Mouse (Mus musculus) myocyte (in vitro differentiated cells): ENCODE measurements around the gene C530008M17Rik. TPM values are rescaled to one million over a fixed set of nuclear protein-coding genes. Genes with fewer than 3 reads are reported as not detected.

Source experiments
- H3K27me3 ChIP-seq: one replicate; pipeline ENCODE4 v1.6.1; 2011; ENCODE audit not compliant: control insufficient read depth, insufficient read depth, insufficient read length
- H3K36me3 ChIP-seq: one replicate; pipeline ENCODE4 v1.6.1; 2011; ENCODE audit not compliant: control insufficient read depth, insufficient read depth
- H3K4me2 ChIP-seq: one replicate; pipeline ENCODE4 v1.6.1; 2011; ENCODE audit warnings: low read depth, control low read depth
- H3K4me3 ChIP-seq: one replicate; pipeline ENCODE4 v1.5.1; 2011; ENCODE audit warnings: mild to moderate bottlenecking, control low read depth, moderate library complexity
- H3K79me2 ChIP-seq: one replicate; pipeline ENCODE4 v1.6.1; 2011; ENCODE audit not compliant: control insufficient read depth, insufficient read depth
- H3ac ChIP-seq: one replicate; pipeline ENCODE4 v1.6.1; 2011; ENCODE audit not compliant: control insufficient read depth, insufficient read length
- CEBPB ChIP-seq: IDR thresholded peaks from 2 replicates; pipeline ENCODE4 v1.6.1; 2011; ENCODE audit warnings: mild to moderate bottlenecking, moderate library complexity; ENCODE audit not compliant: poor library complexity, insufficient read depth, severe bottlenecking
- E2F4 ChIP-seq: IDR thresholded peaks from one replicate; pipeline ENCODE4 v1.6.1; 2011; ENCODE audit warnings: mild to moderate bottlenecking, control low read depth, moderate library complexity; ENCODE audit not compliant: insufficient read depth
- MAX ChIP-seq: IDR thresholded peaks from one replicate; pipeline ENCODE4 v1.6.1; 2011; ENCODE audit warnings: low read depth, mild to moderate bottlenecking, control low read depth
- MYOD1 ChIP-seq, 3 experiments: IDR thresholded peaks; one replicate each; pipeline ENCODE4 v1.6.1; 2011; ENCODE audit warnings: control low read depth in 2 of 3, low read depth in 2 of 3, mild to moderate bottlenecking in 2 of 3, moderate library complexity in 1 of 3; ENCODE audit not compliant: insufficient read length in 2 of 3, control insufficient read depth in 1 of 3
- MYOG ChIP-seq, 3 experiments: IDR thresholded peaks; one replicate each; pipeline ENCODE4 v1.6.1; 2011; ENCODE audit warnings: control low read depth in 2 of 3, low read depth in 2 of 3, mild to moderate bottlenecking in 2 of 3; ENCODE audit not compliant: insufficient read length in 2 of 3, control insufficient read depth in 1 of 3, insufficient read depth in 1 of 3
- POLR2A ChIP-seq: IDR thresholded peaks from one replicate; pipeline ENCODE4 v1.6.1; 2011; ENCODE audit warnings: low read depth, mild to moderate bottlenecking, control low read depth, moderate library complexity; ENCODE audit not compliant: insufficient read length
- POLR2AphosphoS2 ChIP-seq: IDR thresholded peaks from one replicate; pipeline ENCODE4 v1.6.1; 2011; ENCODE audit warnings: low read depth, control low read depth; ENCODE audit not compliant: insufficient read length
- REST ChIP-seq: IDR thresholded peaks from one replicate; pipeline ENCODE4 v1.6.1; 2011; ENCODE audit warnings: mild to moderate bottlenecking, control low read depth, moderate library complexity; ENCODE audit not compliant: insufficient read depth, insufficient read length
- SRF ChIP-seq: IDR thresholded peaks from one replicate; pipeline ENCODE4 v1.6.1; 2011; ENCODE audit warnings: low read depth; ENCODE audit not compliant: control insufficient read depth, insufficient read length
- TCF12 ChIP-seq: IDR thresholded peaks from one replicate; pipeline ENCODE4 v1.6.1; 2011; ENCODE audit warnings: mild to moderate bottlenecking, control low read depth; ENCODE audit not compliant: poor library complexity, insufficient read depth, severe bottlenecking
- TCF3 ChIP-seq: IDR thresholded peaks from one replicate; pipeline ENCODE4 v1.6.1; 2011; ENCODE audit warnings: low read depth, control low read depth; ENCODE audit not compliant: insufficient read length
- USF1 ChIP-seq: IDR thresholded peaks from one replicate; pipeline ENCODE4 v1.6.1; 2011; ENCODE audit warnings: low read depth, mild to moderate bottlenecking, control low read depth, moderate library complexity
- polyA plus RNA-seq: library from polyadenylated mRNA; unstranded; fragments of >200 nt; fragmentation: generic; extraction: Trizol; gene quantifications from one replicate; pipeline ENCODE4 v1.2.1, GENCODE M21; 2012; ENCODE audit warnings: missing spikeins

C530008M17Rik gene
- 0.94 TPM for polyA plus RNA-seq

DNA sequence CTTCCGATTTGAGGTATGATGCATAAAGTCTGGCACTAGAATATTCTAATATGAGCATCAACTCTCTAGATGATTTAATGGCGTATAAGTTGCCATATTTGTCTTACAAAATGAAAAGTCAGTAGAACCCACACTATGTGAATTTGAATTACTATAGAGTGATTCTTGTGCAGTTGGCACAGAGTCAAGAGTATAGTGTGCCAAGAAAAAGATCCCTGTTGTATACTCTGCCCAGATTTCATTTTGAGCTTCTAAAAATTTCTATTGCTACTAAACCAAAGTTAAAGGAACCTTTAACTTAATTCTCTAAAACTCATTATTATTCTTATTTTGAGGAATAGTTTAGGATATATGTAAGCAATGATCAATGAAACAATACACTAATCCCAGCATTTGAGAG lies at the start of gene C530008M17Rik:
TSS of gene C530008M17Rik (plus strand) at position 301 of the 400 bp plus-strand sequence.
- Histone ChIP-seq H3ac (peak within 1 kb of the TSS; percentile 14), H3K4me3 (peak within 1 kb of the TSS; percentile 28), H3K27me3 (no peaks in the 10 kb centered on the region), H3K4me2 (peak within 1 kb of the TSS; percentile 89), H3K79me2 (no peaks in the 10 kb centered on the region), H3K36me3 (no peaks in the 10 kb centered on the region)
- no peak for TF ChIP-seq CEBPB

DNA sequence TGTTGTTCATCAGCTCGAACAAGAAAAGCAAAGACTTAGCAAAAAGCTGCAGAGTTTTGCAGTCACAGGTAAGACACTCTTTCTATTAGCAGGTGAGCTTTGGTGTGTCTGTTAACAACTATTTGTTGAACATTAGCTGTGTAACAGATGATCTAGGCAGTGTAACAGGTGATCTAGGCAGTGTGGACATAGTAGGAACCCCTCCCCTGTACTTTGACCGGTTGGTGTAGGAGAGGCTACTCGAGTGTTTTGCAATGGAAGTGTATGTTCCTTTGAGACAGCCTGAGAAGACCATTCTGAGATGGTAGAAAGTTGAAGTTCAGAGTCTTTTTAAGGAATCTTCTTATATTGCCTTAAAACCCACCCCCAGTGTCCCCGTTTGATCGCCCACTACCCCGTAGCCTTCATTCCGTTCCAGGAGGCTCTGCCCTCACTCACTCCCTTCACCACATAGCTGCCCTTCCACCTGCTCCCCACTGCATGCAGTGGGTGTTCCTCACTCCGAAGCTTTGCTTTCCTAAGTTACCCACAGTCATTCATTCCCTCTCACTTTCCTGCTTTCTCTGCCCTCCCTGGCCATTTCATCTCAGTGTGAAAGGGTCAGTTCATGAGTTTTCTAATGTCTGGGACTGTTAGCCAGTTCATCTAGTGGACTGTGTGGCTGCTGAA lies 46.5 kb upstream of the C530008M17Rik start:
- H3ac ChIP-seq, result no peak overlapping the region
- no peak overlapping the region for H3K4me3 ChIP-seq
- H3K27me3 ChIP-seq, result no peaks in the 10 kb centered on the region
- no peak overlapping the region for H3K4me2 ChIP-seq
- TF ChIP-seq POLR2A (no peak), TCF3 (no peak), TCF12 (no peak), SRF (no peak), USF1 (no peak), E2F4 (no peak), MYOG (IDR thresholded peaks at IDR 0.05; ENCODE audit: control insufficient read depth in 1 of 3, insufficient read depth in 1 of 3, insufficient read length in 2 of 3, low read depth in 2 of 3) (no peak), REST (no peak), CEBPB (no peak), MYOD1 (IDR thresholded peaks at IDR 0.05; ENCODE audit: control insufficient read depth in 1 of 3, insufficient read length in 2 of 3, low read depth in 2 of 3) (no peak), MAX (no peak), POLR2AphosphoS2 (no peak)
- H3K36me3 ChIP-seq, result peaks cover 26% of the 10 kb centered on the region
- no peaks in the 10 kb centered on the region for H3K79me2 ChIP-seq

DNA sequence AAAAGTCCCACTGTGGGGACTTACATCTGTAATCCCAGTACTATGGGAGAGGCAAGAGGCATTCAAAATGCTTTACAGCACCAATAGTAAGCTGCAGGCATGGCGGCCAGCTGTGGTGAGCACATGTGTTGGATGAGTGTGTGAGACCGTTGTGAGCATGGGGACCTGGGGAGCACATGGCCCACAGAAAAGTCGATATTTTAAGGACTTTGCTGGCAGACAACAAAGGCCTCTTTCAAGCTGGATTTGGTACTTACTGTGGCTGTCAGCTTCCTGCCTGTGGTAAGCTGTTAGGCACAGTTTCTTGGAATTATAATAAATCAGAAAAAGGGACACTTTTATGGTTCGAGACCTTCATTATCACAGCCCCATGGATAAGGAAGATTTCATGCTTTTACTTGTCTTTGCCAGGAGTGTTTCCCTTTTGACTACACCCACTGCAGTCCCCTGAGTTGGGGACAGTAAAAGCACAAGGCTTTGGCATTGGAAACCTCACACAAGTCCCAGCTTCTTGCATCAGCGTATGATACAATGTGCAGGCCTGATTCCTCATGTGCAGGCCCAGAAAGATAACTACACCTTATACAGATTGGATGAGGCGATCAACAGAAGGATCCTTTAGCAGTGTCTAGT lies 43.3 kb upstream of the C530008M17Rik start:
- no peak overlapping the region for H3K4me3 ChIP-seq
- TF ChIP-seq REST, result no peak
- no peak for TF ChIP-seq USF1
- TF ChIP-seq E2F4, result no peak
- no peak for TF ChIP-seq MYOD1 (IDR thresholded peaks at IDR 0.05; ENCODE audit: control insufficient read depth in 1 of 3, insufficient read length in 2 of 3, low read depth in 2 of 3)
- peaks cover 22% of the 10 kb centered on the region for H3K36me3 ChIP-seq
- H3K79me2 ChIP-seq, result no peaks in the 10 kb centered on the region
- no peak overlapping the region for H3K4me2 ChIP-seq
- no peak overlapping the region for H3ac ChIP-seq
- no peaks in the 10 kb centered on the region for H3K27me3 ChIP-seq

DNA sequence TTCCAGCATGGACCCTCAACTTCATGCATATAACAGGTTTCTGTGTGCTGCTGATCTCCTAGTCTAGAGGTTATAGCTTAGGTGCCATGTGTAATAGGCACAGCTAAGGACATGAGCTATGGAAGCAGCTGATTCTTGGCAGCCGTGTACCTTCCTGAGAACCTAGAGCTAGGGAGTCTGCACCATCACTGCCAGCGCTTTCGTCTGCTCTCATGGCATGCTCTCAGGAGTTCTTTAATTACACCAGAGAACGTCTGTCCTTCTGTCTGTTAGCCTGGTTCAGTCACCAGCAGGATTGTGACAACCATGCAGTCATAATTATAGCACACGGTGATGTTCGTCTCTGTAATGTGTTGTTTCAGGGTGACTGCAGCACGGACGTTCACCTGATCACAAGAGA lies 41.0 kb upstream of the C530008M17Rik start:
- H3K4me2 ChIP-seq, result no peak overlapping the region
- no peaks in the 10 kb centered on the region for H3K27me3 ChIP-seq
- H3K79me2 ChIP-seq, result no peaks in the 10 kb centered on the region
- H3K36me3 ChIP-seq, result peaks cover 13% of the 10 kb centered on the region
- no peak for TF ChIP-seq SRF
- no peak for TF ChIP-seq TCF3
- no peak for TF ChIP-seq POLR2A
- TF ChIP-seq USF1, result no peak
- TF ChIP-seq MYOG (IDR thresholded peaks at IDR 0.05; ENCODE audit: control insufficient read depth in 1 of 3, insufficient read depth in 1 of 3, insufficient read length in 2 of 3, low read depth in 2 of 3), result no peak
- TF ChIP-seq MYOD1 (IDR thresholded peaks at IDR 0.05; ENCODE audit: control insufficient read depth in 1 of 3, insufficient read length in 2 of 3, low read depth in 2 of 3), result no peak
- TF ChIP-seq CEBPB, result no peak
- no peak for TF ChIP-seq E2F4
- TF ChIP-seq TCF12, result no peak
- no peak for TF ChIP-seq POLR2AphosphoS2
- no peak for TF ChIP-seq REST
- no peak for TF ChIP-seq MAX
- H3K4me3 ChIP-seq, result no peak overlapping the region
- no peak overlapping the region for H3ac ChIP-seq

DNA sequence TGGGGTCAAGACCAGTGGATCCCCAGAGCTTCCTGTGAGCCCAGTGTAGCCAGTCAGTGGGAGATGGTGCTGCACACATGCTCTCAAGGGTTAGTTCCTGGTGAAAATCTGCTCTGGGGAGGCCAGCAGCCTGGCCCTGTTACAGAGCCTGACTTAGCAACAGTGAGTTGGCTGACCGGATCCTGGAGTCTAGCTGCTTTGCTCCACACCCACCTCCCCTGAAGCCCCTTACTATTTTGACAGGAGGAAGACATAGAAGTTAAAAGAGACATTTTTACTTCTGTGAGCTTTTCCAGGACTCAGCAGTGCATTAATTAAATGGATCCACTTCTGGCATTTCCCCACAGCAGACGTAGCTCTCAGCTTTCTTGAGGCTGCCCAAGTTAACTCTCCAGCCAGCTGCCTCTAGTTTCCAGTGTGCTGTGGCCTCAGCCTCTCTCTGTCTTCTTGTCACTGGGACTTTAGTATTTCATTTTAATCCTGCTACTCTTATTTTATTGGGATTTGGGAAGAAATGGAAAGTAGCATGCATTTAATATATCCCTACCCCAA lies 40.0 kb upstream of the C530008M17Rik start:
- H3K27me3 ChIP-seq, result no peaks in the 10 kb centered on the region
- H3ac ChIP-seq, result no peak overlapping the region
- no peaks in the 10 kb centered on the region for H3K79me2 ChIP-seq
- H3K4me2 ChIP-seq, result no peak overlapping the region
- no peak overlapping the region for H3K4me3 ChIP-seq
- no peak for TF ChIP-seq TCF12
- no peak for TF ChIP-seq POLR2A
- TF ChIP-seq MYOG (IDR thresholded peaks at IDR 0.05; ENCODE audit: control insufficient read depth in 1 of 3, insufficient read depth in 1 of 3, insufficient read length in 2 of 3, low read depth in 2 of 3), result no peak
- no peak for TF ChIP-seq MAX
- no peak for TF ChIP-seq REST
- no peak for TF ChIP-seq E2F4
- TF ChIP-seq POLR2AphosphoS2, result no peak
- no peak for TF ChIP-seq MYOD1 (IDR thresholded peaks at IDR 0.05; ENCODE audit: control insufficient read depth in 1 of 3, insufficient read length in 2 of 3, low read depth in 2 of 3)
- no peak for TF ChIP-seq CEBPB
- no peak for TF ChIP-seq SRF
- no peak for TF ChIP-seq USF1
- no peak for TF ChIP-seq TCF3
- peaks cover 17% of the 10 kb centered on the region for H3K36me3 ChIP-seq
